Mouse (Mus musculus): ENCODE measurements at regions not wholly inside any gene's neighbourhood (a gene's known extent, or its start where the extent isn't known, plus 50 kb on each side); places are given as distances from the start of the nearest gene placed in this dataset.

- DNase-seq, result no peak
Measured at GRCm38 (mm10) chr7:93646658-93647057, 567.0 kb downstream of the Fam181b start.

GRCm38 (mm10) chr7:93665805-93666204 is 586.1 kb downstream of the Fam181b start:
- DNase-seq, result no peak

GRCm38 (mm10) chr7:93671827-93672226 is 592.2 kb downstream of the Fam181b start:
- peak; percentile 1 to 5 for DNase-seq

GRCm38 (mm10) chr7:93672496-93672895 is 592.8 kb downstream of the Fam181b start:
- DNase-seq, result no peak
